Mouse (Mus musculus): ENCODE data around the gene 4933412E24Rik.

GRCm38 (mm10) chr15:60010199-60010598 is 6.2 kb downstream of the 4933412E24Rik start:
- TF ChIP-seq GATA1 (IDR thresholded peaks at IDR 0.05; ENCODE audit: low read length) = no peak
- TF ChIP-seq TAL1 (IDR thresholded peaks at IDR 0.05; ENCODE audit: low read length) = no peak

All from erythroblast, embryonic 14.5 days (primary cell).